Mouse (Mus musculus) spleen, adult 2 months (tissue): Measurements from ENCODE around the gene Pkdcc.

ENCODE experiments used
- CTCF ChIP-seq: fragments of 200-500 bp; IDR thresholded peaks from 2 replicates; pipeline ENCODE4 v1.5.1; 2011; ENCODE audit warnings: mild to moderate bottlenecking, inconsistent platforms; ENCODE audit not compliant: insufficient read depth, insufficient read length, insufficient replicate concordance; ENCODE audit errors: extremely low read depth
- POLR2A ChIP-seq: fragments of 200-500 bp; IDR thresholded peaks from 2 replicates; pipeline ENCODE4 v1.6.1; 2011; ENCODE audit warnings: low read depth, low read length, inconsistent platforms

DNA sequence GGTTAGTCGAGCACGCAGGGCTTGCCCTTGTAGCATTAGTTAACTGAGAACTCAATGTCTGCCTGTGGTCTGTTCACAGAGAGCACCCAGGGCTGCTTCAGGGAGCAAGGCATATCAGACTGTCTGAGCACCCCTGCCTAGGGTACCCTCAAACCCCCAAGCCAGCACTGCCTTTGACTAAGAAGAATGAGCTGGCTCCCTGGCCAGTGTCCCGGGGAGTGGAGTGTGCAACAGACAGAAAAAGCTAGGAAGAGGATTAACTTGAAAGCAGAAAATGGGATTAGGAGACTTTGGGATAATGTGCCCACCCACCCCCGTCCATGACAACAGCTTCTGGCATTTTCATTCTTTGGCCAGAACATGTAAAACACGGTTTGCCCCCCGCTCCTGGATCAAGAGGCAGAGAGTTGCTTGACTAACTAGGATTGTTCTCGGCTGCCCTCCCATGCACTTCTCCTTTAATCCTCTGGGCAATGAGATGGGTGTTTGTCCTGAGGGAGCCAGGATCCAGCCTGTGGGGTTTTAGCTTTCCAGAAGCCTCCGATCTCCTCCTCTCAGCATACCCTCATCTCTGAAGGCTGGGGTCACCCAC, 11.4 kb downstream of the Pkdcc start:
- TF ChIP-seq CTCF (no peak), POLR2A (no peak)
